Mouse (Mus musculus): ENCODE data around the gene Dnajc1. TPM values are rescaled to one million over a fixed set of nuclear protein-coding genes. Genes with fewer than 3 reads are reported as not detected.

Dnajc1 gene
- 16.5 and 19.7 TPM in 2 replicates for polyA plus RNA-seq (2014; fragmentation: Nextera tagmentation; extraction: Ambion mirVana)

DNA sequence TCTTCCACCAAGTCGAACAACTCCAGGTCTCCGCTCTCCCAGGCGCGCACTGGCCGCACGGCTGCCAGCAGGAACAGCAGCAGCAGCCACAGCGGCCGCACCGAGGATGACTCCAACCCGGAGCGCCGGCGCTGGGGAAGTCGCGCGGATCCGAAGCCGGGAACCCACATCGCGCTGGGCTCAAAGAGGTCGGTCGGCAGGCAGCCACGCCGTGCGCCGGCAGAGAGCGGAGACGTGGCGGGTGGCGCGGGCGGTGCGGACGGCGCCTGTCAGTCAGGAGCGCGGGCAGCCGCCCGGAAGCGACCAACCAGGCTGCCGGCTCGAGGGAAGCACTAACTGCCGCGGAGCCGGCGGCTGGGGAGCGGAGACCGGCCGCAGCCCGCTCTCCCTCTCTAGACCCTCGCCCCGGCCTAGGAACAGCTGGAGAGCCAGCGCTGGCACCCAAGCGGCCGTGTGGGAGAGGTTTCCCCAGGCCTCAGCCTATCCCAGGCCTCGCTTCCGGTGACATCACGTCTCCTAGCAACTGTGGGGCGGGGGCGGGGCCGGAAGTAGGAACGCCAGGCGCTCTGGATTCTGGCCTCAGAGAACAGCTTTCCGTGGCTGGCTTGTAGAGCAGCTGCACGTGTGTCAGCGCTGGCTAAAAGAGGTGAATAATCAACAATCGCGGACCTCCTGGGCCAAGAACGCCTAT is at the start of gene Dnajc1:
Dnajc1 (minus strand) TSS at position 500 of the 691 bp plus-strand sequence.
- Histone ChIP-seq H3K4me1 (ENCODE audit: control insufficient read depth, insufficient read depth, low read length) (peaks cover 13% of the 10 kb centered on the region), H3K9me3 (replicated peaks; ENCODE audit: control insufficient read depth, low read length) (no peaks in the 10 kb centered on the region), H3K27me3 (replicated peaks; ENCODE audit: control insufficient read depth, insufficient read depth, low read length) (no peaks in the 10 kb centered on the region), H3K4me3 (ENCODE audit: low read depth, low read length) (peak within 1 kb of the TSS; percentile 82), H3K4me2 (ENCODE audit: low read length) (peak within 1 kb of the TSS; percentile 66), H3K36me3 (ENCODE audit: control insufficient read depth, insufficient read depth, low read length) (no peaks in the 10 kb centered on the region), H3K9ac (ENCODE audit: low read length) (peak within 1 kb of the TSS; percentile 86), H3K27ac (ENCODE audit: low read depth, low read length) (peak within 1 kb of the TSS; percentile 98)
- DNase-seq (ENCODE audit: low spot score) (peak; percentile 97), ATAC-seq (peak; percentile 100)
- WGBS = 1% methylated on average over 62 of the region's 69 CpGs

DNA sequence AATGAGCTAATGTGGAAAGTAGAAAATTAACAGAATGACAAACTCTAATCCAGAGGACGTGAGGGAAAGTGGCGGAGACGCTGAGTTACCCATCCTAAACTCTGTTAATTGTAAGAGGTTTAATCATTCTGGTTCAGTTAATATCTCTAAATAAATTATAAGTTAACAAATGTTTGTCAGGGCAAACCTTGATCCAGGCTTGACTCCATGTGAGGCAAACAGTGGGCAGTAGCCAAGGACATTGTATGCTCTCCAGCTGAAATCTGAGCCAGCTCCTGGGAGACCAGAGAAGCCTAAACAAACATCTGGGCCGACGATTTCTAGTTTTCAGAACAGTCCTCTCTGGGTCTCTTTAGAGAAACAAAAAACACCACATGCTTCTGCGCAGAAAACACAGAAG is 49.2 kb upstream of the Dnajc1 start:
- no peaks in the 10 kb centered on the region for H3K9me3 ChIP-seq (replicated peaks; ENCODE audit: control insufficient read depth, low read length)
- no peaks in the 10 kb centered on the region for H3K4me1 ChIP-seq (ENCODE audit: control insufficient read depth, insufficient read depth, low read length)
- H3K4me2 ChIP-seq (ENCODE audit: low read length) = no peak overlapping the region
- ATAC-seq = no peak
- WGBS = 64% methylated on average over 6 of the region's 6 CpGs
- no peaks in the 10 kb centered on the region for H3K27me3 ChIP-seq (replicated peaks; ENCODE audit: control insufficient read depth, insufficient read depth, low read length)
- no peak for DNase-seq (ENCODE audit: low spot score)
- no peak overlapping the region for H3K27ac ChIP-seq (ENCODE audit: low read depth, low read length)
- H3K9ac ChIP-seq (ENCODE audit: low read length) = no peak overlapping the region
- H3K36me3 ChIP-seq (ENCODE audit: control insufficient read depth, insufficient read depth, low read length) = no peaks in the 10 kb centered on the region
- no peak overlapping the region for H3K4me3 ChIP-seq (ENCODE audit: low read depth, low read length)

- H3K27ac ChIP-seq (ENCODE audit: low read depth, low read length) = no peak overlapping the region
- H3K4me1 ChIP-seq (ENCODE audit: control insufficient read depth, insufficient read depth, low read length) = no peaks in the 10 kb centered on the region
- no peak overlapping the region for H3K4me2 ChIP-seq (ENCODE audit: low read length)
- H3K36me3 ChIP-seq (ENCODE audit: control insufficient read depth, insufficient read depth, low read length) = no peaks in the 10 kb centered on the region
- 97% methylated on average over 3 of the region's 3 CpGs for WGBS
- ATAC-seq = no peak
- no peak overlapping the region for H3K9ac ChIP-seq (ENCODE audit: low read length)
- no peak for DNase-seq (ENCODE audit: low spot score)
- H3K4me3 ChIP-seq (ENCODE audit: low read depth, low read length) = no peak overlapping the region
- H3K9me3 ChIP-seq (replicated peaks; ENCODE audit: control insufficient read depth, low read length) = no peaks in the 10 kb centered on the region
- H3K27me3 ChIP-seq (replicated peaks; ENCODE audit: control insufficient read depth, insufficient read depth, low read length) = no peaks in the 10 kb centered on the region
These were observed 22.6 kb upstream of the Dnajc1 start for GRCm38 (mm10) chr2:18415242-18415641.

DNA sequence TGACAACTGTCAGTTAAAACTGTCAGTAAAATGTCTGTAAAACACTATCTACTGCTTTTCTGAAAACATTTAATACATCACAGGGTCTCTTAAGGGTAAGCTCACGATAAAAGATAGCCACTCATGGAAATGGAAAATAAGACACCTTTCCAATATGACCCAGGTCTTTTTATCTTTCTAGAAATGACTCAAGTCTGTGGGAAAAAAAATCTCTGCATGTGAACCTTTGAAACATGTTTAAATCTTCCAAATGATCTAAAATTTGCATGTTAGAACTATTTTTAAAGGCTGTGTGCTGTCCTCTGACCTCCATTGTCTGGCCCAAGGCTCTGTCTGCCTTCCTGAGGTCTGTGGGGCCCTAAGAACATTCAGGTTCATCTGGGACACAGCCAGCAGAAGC is 11.0 kb upstream of the Dnajc1 start:
- Histone ChIP-seq H3K4me3 (ENCODE audit: low read depth, low read length) (no peak overlapping the region), H3K4me1 (ENCODE audit: control insufficient read depth, insufficient read depth, low read length) (no peaks in the 10 kb centered on the region), H3K9me3 (replicated peaks; ENCODE audit: control insufficient read depth, low read length) (no peaks in the 10 kb centered on the region), H3K9ac (ENCODE audit: low read length) (no peak overlapping the region), H3K4me2 (ENCODE audit: low read length) (no peak overlapping the region), H3K27ac (ENCODE audit: low read depth, low read length) (no peak overlapping the region), H3K27me3 (replicated peaks; ENCODE audit: control insufficient read depth, insufficient read depth, low read length) (no peaks in the 10 kb centered on the region), H3K36me3 (ENCODE audit: control insufficient read depth, insufficient read depth, low read length) (no peaks in the 10 kb centered on the region)
- DNase-seq (ENCODE audit: low spot score) (no peak), ATAC-seq (no peak)
- 82% methylated on average over 1 of the region's 1 CpGs for WGBS

DNA sequence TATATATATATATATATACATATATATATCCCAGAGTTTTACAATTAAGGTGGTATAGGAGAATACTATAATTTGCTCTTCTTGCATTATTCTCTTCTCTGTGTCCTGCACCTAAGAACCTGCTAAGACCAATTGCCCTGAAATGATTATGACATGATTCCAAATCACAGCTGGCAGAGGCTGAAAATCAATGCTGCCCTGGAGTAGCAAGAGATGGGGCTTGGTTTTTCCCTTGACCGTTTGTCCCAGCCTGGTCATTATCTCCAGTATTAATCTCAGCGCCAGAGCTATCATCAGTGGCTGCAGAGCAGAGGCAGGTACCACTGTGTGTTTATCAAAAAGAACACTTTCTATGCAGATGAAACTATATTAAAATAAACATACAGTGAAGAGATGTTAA is 9.1 kb upstream of the Dnajc1 start:
- DNase-seq (ENCODE audit: low spot score) (no peak), ATAC-seq (no peak)
- Histone ChIP-seq H3K27me3 (replicated peaks; ENCODE audit: control insufficient read depth, insufficient read depth, low read length) (no peaks in the 10 kb centered on the region), H3K4me1 (ENCODE audit: control insufficient read depth, insufficient read depth, low read length) (no peaks in the 10 kb centered on the region), H3K9me3 (replicated peaks; ENCODE audit: control insufficient read depth, low read length) (no peaks in the 10 kb centered on the region), H3K4me2 (ENCODE audit: low read length) (no peak overlapping the region), H3K27ac (ENCODE audit: low read depth, low read length) (no peak overlapping the region), H3K36me3 (ENCODE audit: control insufficient read depth, insufficient read depth, low read length) (no peaks in the 10 kb centered on the region), H3K4me3 (ENCODE audit: low read depth, low read length) (no peak overlapping the region), H3K9ac (ENCODE audit: low read length) (no peak overlapping the region)
- WGBS = 90% methylated on average over 2 of the region's 2 CpGs

DNA sequence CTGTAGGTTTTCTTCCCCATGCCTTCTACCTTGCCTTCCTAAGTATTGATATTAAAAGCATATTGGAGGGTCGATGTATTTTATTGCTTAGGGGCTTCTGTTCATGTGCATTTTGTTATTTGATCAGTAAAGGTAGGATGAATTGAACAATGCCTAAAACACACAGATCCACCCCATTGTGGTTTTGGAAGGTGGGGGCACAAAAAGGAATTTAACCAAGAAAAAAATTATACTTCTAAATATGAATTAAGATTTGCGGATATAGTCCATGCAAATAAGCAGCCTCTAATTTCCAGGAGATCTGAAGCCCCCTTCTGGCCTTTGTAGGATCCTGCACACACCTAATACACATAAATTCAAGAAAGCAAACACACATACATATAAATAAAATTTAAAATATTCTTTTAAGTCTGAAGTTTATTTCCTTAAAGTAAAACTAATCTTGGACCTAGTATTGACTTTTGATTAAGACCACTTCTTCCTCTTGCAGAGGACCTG is 441 bp upstream of the Dnajc1 start:
- H3K4me1 ChIP-seq (ENCODE audit: control insufficient read depth, insufficient read depth, low read length) = peaks cover 13% of the 10 kb centered on the region
- DNase-seq (ENCODE audit: low spot score) (peak; percentile 29), ATAC-seq (peak; percentile 21)
- no peaks in the 10 kb centered on the region for H3K36me3 ChIP-seq (ENCODE audit: control insufficient read depth, insufficient read depth, low read length)
- H3K27ac ChIP-seq (ENCODE audit: low read depth, low read length) = peak overlapping the region; percentile 98
- WGBS = 61% methylated on average over 2 of the region's 2 CpGs
- H3K9ac ChIP-seq (ENCODE audit: low read length) = peak overlapping the region; percentile 86
- H3K27me3 ChIP-seq (replicated peaks; ENCODE audit: control insufficient read depth, insufficient read depth, low read length) = no peaks in the 10 kb centered on the region
- peak overlapping the region; percentile 66 for H3K4me2 ChIP-seq (ENCODE audit: low read length)
- H3K4me3 ChIP-seq (ENCODE audit: low read depth, low read length) = peak overlapping the region; percentile 82
- no peaks in the 10 kb centered on the region for H3K9me3 ChIP-seq (replicated peaks; ENCODE audit: control insufficient read depth, low read length)

GRCm38 (mm10) chr2:18391861-18392260 is 769 bp downstream of the Dnajc1 start:
- ATAC-seq (no peak), DNase-seq (ENCODE audit: low spot score) (peak; percentile 43)
- 0% methylated on average over 11 of the region's 11 CpGs for WGBS

DNA sequence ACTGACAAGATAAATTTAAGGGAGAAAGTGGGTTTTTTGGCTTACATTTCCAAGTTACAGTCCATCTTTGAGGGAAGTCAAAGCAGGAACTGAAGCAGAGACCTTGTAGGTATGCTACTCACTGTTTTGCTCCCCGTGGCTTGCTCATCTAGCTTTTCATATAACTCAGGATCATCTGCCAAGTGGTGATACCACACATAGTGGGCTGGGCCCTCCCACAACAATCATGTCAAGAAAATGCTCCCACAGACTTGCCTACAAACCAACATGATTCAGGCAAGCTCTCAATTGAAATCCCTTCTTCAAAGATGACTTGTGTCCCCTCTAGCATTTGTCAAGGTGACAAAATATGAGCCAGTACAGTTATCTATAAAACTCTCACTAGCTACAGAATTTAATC is 3.0 kb downstream of the Dnajc1 start:
- Histone ChIP-seq H3K27ac (ENCODE audit: low read depth, low read length) (no peak overlapping the region), H3K4me3 (ENCODE audit: low read depth, low read length) (no peak overlapping the region), H3K27me3 (replicated peaks; ENCODE audit: control insufficient read depth, insufficient read depth, low read length) (no peaks in the 10 kb centered on the region), H3K36me3 (ENCODE audit: control insufficient read depth, insufficient read depth, low read length) (no peaks in the 10 kb centered on the region), H3K4me2 (ENCODE audit: low read length) (no peak overlapping the region), H3K9me3 (replicated peaks; ENCODE audit: control insufficient read depth, low read length) (no peaks in the 10 kb centered on the region), H3K4me1 (ENCODE audit: control insufficient read depth, insufficient read depth, low read length) (peaks cover 13% of the 10 kb centered on the region), H3K9ac (ENCODE audit: low read length) (no peak overlapping the region)
- no peak for DNase-seq (ENCODE audit: low spot score)
- 87% methylated on average over 1 of the region's 1 CpGs for WGBS
- ATAC-seq = no peak

More at GRCm38 (mm10) chr2:18391861-18392260, 769 bp downstream of the Dnajc1 start:
- Histone ChIP-seq H3K27ac (ENCODE audit: low read depth, low read length) (peak overlapping the region; percentile 98), H3K27me3 (replicated peaks; ENCODE audit: control insufficient read depth, insufficient read depth, low read length) (no peaks in the 10 kb centered on the region), H3K9me3 (replicated peaks; ENCODE audit: control insufficient read depth, low read length) (no peaks in the 10 kb centered on the region), H3K36me3 (ENCODE audit: control insufficient read depth, insufficient read depth, low read length) (no peaks in the 10 kb centered on the region), H3K4me3 (ENCODE audit: low read depth, low read length) (peak overlapping the region; percentile 82), H3K9ac (ENCODE audit: low read length) (peak overlapping the region; percentile 86), H3K4me2 (ENCODE audit: low read length) (peak overlapping the region; percentile 66), H3K4me1 (ENCODE audit: control insufficient read depth, insufficient read depth, low read length) (peaks cover 13% of the 10 kb centered on the region)

GRCm38 (mm10) chr2:18381662-18382061 is 11.0 kb downstream of the Dnajc1 start:
- Histone ChIP-seq H3K4me3 (ENCODE audit: low read depth, low read length) (no peak overlapping the region), H3K27me3 (replicated peaks; ENCODE audit: control insufficient read depth, insufficient read depth, low read length) (no peaks in the 10 kb centered on the region), H3K36me3 (ENCODE audit: control insufficient read depth, insufficient read depth, low read length) (no peaks in the 10 kb centered on the region), H3K9ac (ENCODE audit: low read length) (no peak overlapping the region), H3K9me3 (replicated peaks; ENCODE audit: control insufficient read depth, low read length) (no peaks in the 10 kb centered on the region), H3K4me1 (ENCODE audit: control insufficient read depth, insufficient read depth, low read length) (no peaks in the 10 kb centered on the region), H3K27ac (ENCODE audit: low read depth, low read length) (no peak overlapping the region), H3K4me2 (ENCODE audit: low read length) (no peak overlapping the region)
- DNase-seq (ENCODE audit: low spot score) (peak; percentile 42), ATAC-seq (no peak)

Data from forebrain, embryonic 14.5 days (tissue).